Mouse (Mus musculus) effector memory CD4-positive, alpha-beta T cell, adult 5 months (primary cell): ENCODE data around the gene Ing2. TPM values are rescaled to one million over a fixed set of nuclear protein-coding genes. Genes with fewer than 3 reads are reported as not detected.

Experiments
- polyA plus RNA-seq: library from polyadenylated mRNA; unstranded; fragments of 100-300 nt; shearing (Covaris generic); gene quantifications from one replicate; pipeline ENCODE4 v1.2.1, GENCODE M21; 2017

The Ing2 gene
- polyA plus RNA-seq, result 61.2 TPM

DNA sequence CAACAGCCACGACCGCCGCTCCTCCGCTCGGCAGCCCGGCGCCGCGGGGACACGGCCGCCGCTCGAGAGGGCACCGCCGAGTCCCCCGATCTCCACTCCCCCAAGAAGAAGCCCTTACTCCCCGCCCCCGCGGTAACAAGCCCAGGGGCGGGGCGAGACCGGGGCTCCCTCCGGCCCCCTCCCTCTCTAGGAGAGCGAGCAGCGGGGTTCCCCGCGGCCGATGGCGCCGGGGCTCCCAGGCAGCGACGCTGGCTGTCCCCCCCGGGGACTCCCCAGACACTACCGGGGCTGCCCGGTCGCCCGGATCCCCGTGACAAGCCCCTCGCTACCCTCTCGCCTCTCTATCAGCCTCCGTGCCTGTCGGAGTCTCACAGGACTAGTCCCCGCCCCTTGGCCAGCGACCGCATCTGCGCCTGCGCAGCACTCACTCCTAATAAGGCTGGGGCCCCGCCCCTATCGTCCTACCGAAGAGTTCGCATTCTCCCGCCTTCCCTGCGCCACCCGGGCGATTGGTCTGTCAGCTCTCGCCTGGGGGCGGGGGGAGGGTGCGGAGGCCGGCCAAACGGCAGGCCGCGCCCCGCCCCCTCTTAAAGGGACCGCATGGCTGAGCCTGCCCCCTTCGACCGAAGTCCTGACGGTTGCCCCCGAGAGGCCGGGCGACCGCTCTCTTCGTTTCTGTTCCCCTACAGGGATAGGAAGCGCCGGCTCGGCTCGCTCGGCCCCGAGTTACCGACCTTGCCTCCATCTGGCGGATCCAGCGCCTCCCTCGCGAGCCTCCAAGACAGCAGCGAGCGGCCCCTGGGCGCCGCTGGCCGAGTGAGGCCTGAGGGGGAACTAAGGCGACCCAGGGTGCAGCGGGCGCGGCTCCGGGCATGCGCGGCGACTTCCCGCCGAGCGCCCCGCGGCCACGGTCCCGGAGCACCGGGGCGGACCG lies at the start of gene Ing2:
Gene Ing2, minus strand, starts transcription at position 780 of the 934 bp plus-strand sequence.

DNA sequence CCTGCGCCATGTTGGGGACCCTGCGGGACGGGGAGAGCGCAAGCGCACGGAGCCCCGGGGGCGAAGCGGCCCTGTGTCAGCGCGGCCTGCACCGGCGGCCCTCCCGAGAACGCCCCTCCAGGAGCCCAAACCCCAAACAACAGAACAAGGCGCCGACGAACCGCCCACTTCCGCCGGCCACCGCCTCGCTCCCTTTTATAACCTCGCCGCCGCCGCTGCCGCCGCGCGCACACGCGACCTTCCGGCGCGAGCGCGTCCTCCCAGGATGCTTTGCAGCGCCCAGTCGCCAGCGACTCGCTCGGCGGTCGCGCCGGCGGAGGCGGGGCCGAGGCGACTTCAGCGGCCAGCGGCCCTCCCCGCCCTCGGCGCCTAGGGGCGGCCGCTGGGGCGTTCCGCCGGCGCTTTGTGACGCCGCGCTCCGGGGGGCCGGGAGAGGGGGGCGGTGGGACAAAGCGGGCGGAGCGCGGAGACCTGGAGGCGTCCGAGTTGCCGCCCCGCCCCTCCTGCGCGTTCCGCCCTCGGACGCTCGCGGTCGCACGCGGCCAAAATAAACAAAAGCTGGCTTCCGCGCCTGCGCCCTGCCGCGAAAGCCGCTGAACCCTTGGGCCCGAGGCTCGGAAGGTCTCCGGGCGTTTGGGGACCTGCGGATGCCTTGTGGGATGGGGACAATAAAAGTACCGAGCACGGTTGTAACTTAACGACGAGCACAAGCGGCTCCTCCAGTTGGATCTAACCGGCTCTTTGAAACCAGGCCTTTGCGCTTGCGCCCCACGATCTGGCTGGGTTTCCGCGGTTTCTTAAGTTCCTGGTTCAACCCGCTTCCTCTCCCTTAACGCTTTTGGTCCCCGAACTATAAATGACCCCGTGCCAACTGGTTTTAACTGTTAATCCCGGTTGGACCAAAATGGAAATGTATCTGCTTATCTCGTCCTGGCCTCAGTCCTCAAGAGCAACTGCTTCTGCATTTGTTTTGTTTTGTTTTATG lies 38.7 kb upstream of the Ing2 start, which contains the start of gene Cdkn2aip:
Gene Cdkn2aip, minus strand, starts transcription at position 172 of the 985 bp plus-strand sequence.

Other genes starting within 250 kb of the Ing2 start
- 0.30 TPM for gene Stox2, start 229.2 kb downstream of the Ing2 start, polyA plus RNA-seq
- gene Trappc11, start 142.1 kb downstream of the Ing2 start, polyA plus RNA-seq, result 32.0 TPM
- gene Rwdd4a, start 141.9 kb downstream of the Ing2 start, polyA plus RNA-seq, result 19.0 TPM
- 61.2 TPM for gene Cdkn2aip, start 38.4 kb upstream of the Ing2 start, polyA plus RNA-seq
- not detected for gene Cldn24, start 146.6 kb upstream of the Ing2 start, polyA plus RNA-seq
- not detected for gene Cldn22, start 148.9 kb upstream of the Ing2 start, polyA plus RNA-seq